Mouse (Mus musculus) gonadal fat pad, adult 2 months (tissue): ENCODE results near the gene Daw1. TPM values are rescaled to one million over a fixed set of nuclear protein-coding genes. Genes with fewer than 3 reads are reported as not detected.

Experiments used
- DNase-seq: peaks from one replicate; pipeline ENCODE4 v3.0.0-alpha.2; 2012; ENCODE audit warnings: low read depth
- polyA plus RNA-seq: library from polyadenylated mRNA; depleted of rRNA; stranded (reverse); fragments of >200 nt; gene quantifications from 2 replicates; pipeline ENCODE4 v1.2.3, GENCODE M21; 2012; rRNA removed

Gene Daw1
- polyA plus RNA-seq, 1 experiment, result 0.65 TPM

- no peak for DNase-seq
Measured at GRCm38 (mm10) chr1:83209981-83210380, 50.4 kb downstream of the Daw1 start.

GRCm38 (mm10) chr1:83218260-83218659, 58.7 kb downstream of the Daw1 start:
- DNase-seq, result no peak

- DNase-seq, result no peak
Measured at GRCm38 (mm10) chr1:83223072-83223471, 63.5 kb downstream of the Daw1 start.

- no peak for DNase-seq
Measured at GRCm38 (mm10) chr1:83224423-83224960, 64.9 kb downstream of the Daw1 start.

GRCm38 (mm10) chr1:83227946-83228345, 68.4 kb downstream of the Daw1 start:
- DNase-seq, result no peak

- no peak for DNase-seq
Measured at GRCm38 (mm10) chr1:83248235-83248746, 88.7 kb downstream of the Daw1 start.

GRCm38 (mm10) chr1:83251746-83252145, 92.2 kb downstream of the Daw1 start:
- no peak for DNase-seq

Other genes with a start within 250 kb of the Daw1 start
- gene A030005L19Rik, start 246.4 kb upstream of the Daw1 start, polyA plus RNA-seq, result 0.19 and 0.49 TPM in 2 replicates
- not detected in 2 replicates for gene A030014E15Rik, start 234.8 kb upstream of the Daw1 start, polyA plus RNA-seq
- not detected in 2 replicates for gene Gm6217, start 228.4 kb upstream of the Daw1 start, polyA plus RNA-seq
- not detected in 2 replicates for gene A030003K21Rik, start 216.4 kb upstream of the Daw1 start, polyA plus RNA-seq
- gene Gm7544, start 203.7 kb upstream of the Daw1 start, polyA plus RNA-seq, result not detected in 2 replicates
- not detected in 2 replicates for gene Gm47955, start 199.5 kb upstream of the Daw1 start, polyA plus RNA-seq
- not detected in 2 replicates for gene Gm47959, start 159.2 kb upstream of the Daw1 start, polyA plus RNA-seq
- 3.0 and 3.5 TPM in 2 replicates for gene Slc19a3, start 121.3 kb upstream of the Daw1 start, polyA plus RNA-seq
- not detected in 2 replicates for gene Krtap28-10, start 117.3 kb upstream of the Daw1 start, polyA plus RNA-seq
- not detected in 2 replicates for gene Gm47969, start 114.8 kb upstream of the Daw1 start, polyA plus RNA-seq
- not detected in 2 replicates for gene A030005K14Rik, start 100.4 kb upstream of the Daw1 start, polyA plus RNA-seq
- gene Krtap28-13, start 98.8 kb upstream of the Daw1 start, polyA plus RNA-seq, result not detected in 2 replicates
- gene Ccl20, start 43.0 kb upstream of the Daw1 start, polyA plus RNA-seq, result not detected in 2 replicates
- gene Sphkap, start 248.4 kb downstream of the Daw1 start, polyA plus RNA-seq, result 0.04 and 0.06 TPM in 2 replicates